Mouse (Mus musculus): Measurements from ENCODE around the gene Epb41l3.

- TF ChIP-seq CTCF (IDR thresholded peaks at IDR 0.05; ENCODE audit: borderline replicate concordance, insufficient read depth, low read length), result no peak
- TF ChIP-seq POLR2A (IDR thresholded peaks at IDR 0.05; ENCODE audit: low read depth, low read length), result no peak
Observed at GRCm38 (mm10) chr17:69290272-69290671, 214.8 kb downstream of the Epb41l3 start.

All from embryonic fibroblast, embryonic 13.5 days (primary cell).